Mouse (Mus musculus) liver, adult 2 months (tissue): ENCODE data around the gene Commd2.

ENCODE experiments used
- CTCF ChIP-seq: fragments of 200-500 bp; IDR thresholded peaks from 2 replicates; pipeline ENCODE4 v1.5.1; 2011; ENCODE audit warnings: low read depth, low read length, control low read depth
- POLR2A ChIP-seq: fragments of 200-500 bp; IDR thresholded peaks from 2 replicates; pipeline ENCODE4 v1.6.1; 2011; ENCODE audit warnings: low read length, control low read depth; ENCODE audit not compliant: insufficient read depth; ENCODE audit errors: extremely low read depth

DNA sequence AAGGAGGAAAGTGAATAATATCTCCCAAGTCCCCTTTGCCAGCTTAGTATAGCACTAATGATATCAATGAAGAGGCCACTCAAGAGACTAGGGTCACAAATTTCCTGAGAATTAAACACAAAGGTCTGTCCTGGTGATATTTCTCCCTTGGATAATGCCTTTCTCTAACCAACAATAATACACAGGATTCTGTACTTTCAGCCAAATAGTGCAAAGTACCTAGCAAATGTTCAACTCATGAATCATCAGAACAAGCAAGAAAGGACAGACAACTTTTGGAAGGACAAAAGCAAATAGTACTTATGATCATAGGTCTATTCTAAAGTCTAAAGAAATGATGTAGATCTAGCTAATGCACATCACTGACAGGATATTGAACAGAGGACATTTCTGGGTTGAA, 56.0 kb downstream of the Commd2 start:
- TF ChIP-seq CTCF (no peak), POLR2A (no peak)
